Mouse (Mus musculus): ENCODE data around the gene Slc25a48. TPM values are rescaled to one million over a fixed set of nuclear protein-coding genes. Genes with fewer than 3 reads are reported as not detected.
A peak's percentile ranks its signal among the peaks of the same experiment; 100 is the strongest.

The Slc25a48 gene
- polyA plus RNA-seq (2014; fragmentation: Nextera tagmentation; extraction: Ambion mirVana) = not detected in 2 replicates

GRCm38 (mm10) chr13:56438211-56439075 is at the start of gene Slc25a48:
Gene Slc25a48 (plus strand): TSS chr13:56438355.
- DNase-seq (ENCODE audit: low spot score) (peak; percentile 65), ATAC-seq (replicated peaks; ENCODE audit: low FRiP score) (no peak)
- H3K27me3 ChIP-seq (ENCODE audit: control insufficient read depth, insufficient read depth, low read length) = peaks cover 39% of the 10 kb centered on the region
- H3K36me3 ChIP-seq (ENCODE audit: control insufficient read depth, insufficient read depth, low read length) = no peaks in the 10 kb centered on the region
- 7% methylated on average over 51 of the region's 51 CpGs for WGBS
- H3K9ac ChIP-seq (ENCODE audit: low read length) = no peak within 1 kb of the TSS; the same call in 1 of the 2 replicates
- peaks cover 9% of the 10 kb centered on the region; the same call in 1 of the 2 replicates for H3K4me1 ChIP-seq (replicated peaks; ENCODE audit: control insufficient read depth, insufficient read depth, low read length)
- H3K4me2 ChIP-seq (ENCODE audit: low read depth, low read length, severe bottlenecking) = peak within 1 kb of the TSS; percentile 50
- H3K27ac ChIP-seq (ENCODE audit: low read depth, low read length) = no peak within 1 kb of the TSS
- peak within 1 kb of the TSS; percentile 24 for H3K4me3 ChIP-seq (ENCODE audit: low read depth, low read length)
- H3K9me3 ChIP-seq (ENCODE audit: control insufficient read depth, low read length) = no peaks in the 10 kb centered on the region

DNA sequence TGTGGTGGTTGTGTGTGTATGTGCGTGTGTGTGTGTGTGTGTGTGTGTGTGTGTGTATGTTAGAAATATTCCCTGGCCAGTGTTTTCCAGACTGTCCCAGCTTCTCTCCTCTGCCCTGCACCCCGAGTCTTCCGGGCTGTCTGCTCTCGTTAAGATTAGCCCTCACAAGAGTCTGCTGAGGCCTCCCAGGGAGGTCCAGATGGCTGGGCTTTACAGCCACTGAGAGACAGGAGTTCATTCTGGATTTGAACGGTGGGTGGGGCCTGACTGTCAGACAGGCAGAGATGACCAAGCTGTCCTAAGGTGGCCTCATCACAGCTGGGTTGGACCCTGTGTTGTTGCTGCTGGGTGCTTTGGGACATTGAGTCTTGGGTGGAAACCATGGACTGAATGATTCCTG is 40.6 kb upstream of the Slc25a48 start:
- Histone ChIP-seq H3K4me3 (ENCODE audit: low read depth, low read length) (no peak overlapping the region), H3K4me1 (replicated peaks; ENCODE audit: control insufficient read depth, insufficient read depth, low read length) (0 out of 2 replicates have a peak, but pooled peaks cover 2% of the 10 kb centered on the region), H3K9ac (ENCODE audit: low read length) (no peak overlapping the region), H3K36me3 (ENCODE audit: control insufficient read depth, insufficient read depth, low read length) (no peaks in the 10 kb centered on the region), H3K9me3 (ENCODE audit: control insufficient read depth, low read length) (no peaks in the 10 kb centered on the region), H3K27me3 (ENCODE audit: control insufficient read depth, insufficient read depth, low read length) (no peaks in the 10 kb centered on the region), H3K4me2 (ENCODE audit: low read depth, low read length, severe bottlenecking) (no peak overlapping the region), H3K27ac (ENCODE audit: low read depth, low read length) (no peak overlapping the region)
- 56% methylated on average over 5 of the region's 5 CpGs for WGBS
- DNase-seq (ENCODE audit: low spot score) (no peak), ATAC-seq (replicated peaks; ENCODE audit: low FRiP score) (no peak)

- Histone ChIP-seq H3K4me2 (ENCODE audit: low read depth, low read length, severe bottlenecking) (no peak overlapping the region), H3K9ac (ENCODE audit: low read length) (no peak overlapping the region), H3K4me1 (replicated peaks; ENCODE audit: control insufficient read depth, insufficient read depth, low read length) (0 out of 2 replicates have a peak, but pooled peaks cover 2% of the 10 kb centered on the region), H3K27ac (ENCODE audit: low read depth, low read length) (no peak overlapping the region), H3K36me3 (ENCODE audit: control insufficient read depth, insufficient read depth, low read length) (no peaks in the 10 kb centered on the region), H3K4me3 (ENCODE audit: low read depth, low read length) (no peak overlapping the region), H3K27me3 (ENCODE audit: control insufficient read depth, insufficient read depth, low read length) (no peaks in the 10 kb centered on the region), H3K9me3 (ENCODE audit: control insufficient read depth, low read length) (no peaks in the 10 kb centered on the region)
- DNase-seq (ENCODE audit: low spot score) (no peak), ATAC-seq (replicated peaks; ENCODE audit: low FRiP score) (no peak)
- WGBS = 47% methylated on average over 4 of the region's 4 CpGs
Measured at GRCm38 (mm10) chr13:56401186-56401585, 37.0 kb upstream of the Slc25a48 start.

GRCm38 (mm10) chr13:56403381-56404086 is 34.6 kb upstream of the Slc25a48 start:
- no peak overlapping the region for H3K4me2 ChIP-seq (ENCODE audit: low read depth, low read length, severe bottlenecking)
- no peaks in the 10 kb centered on the region for H3K4me1 ChIP-seq (replicated peaks; ENCODE audit: control insufficient read depth, insufficient read depth, low read length)
- no peaks in the 10 kb centered on the region for H3K9me3 ChIP-seq (ENCODE audit: control insufficient read depth, low read length)
- no peaks in the 10 kb centered on the region for H3K27me3 ChIP-seq (ENCODE audit: control insufficient read depth, insufficient read depth, low read length)
- no peak for DNase-seq (ENCODE audit: low spot score)
- H3K9ac ChIP-seq (ENCODE audit: low read length) = no peak overlapping the region
- 82% methylated on average over 8 of the region's 8 CpGs for WGBS
- no peak overlapping the region for H3K27ac ChIP-seq (ENCODE audit: low read depth, low read length)
- H3K4me3 ChIP-seq (ENCODE audit: low read depth, low read length) = no peak overlapping the region
- no peak for ATAC-seq (replicated peaks; ENCODE audit: low FRiP score)
- H3K36me3 ChIP-seq (ENCODE audit: control insufficient read depth, insufficient read depth, low read length) = no peaks in the 10 kb centered on the region

GRCm38 (mm10) chr13:56404511-56405140 is 33.5 kb upstream of the Slc25a48 start:
- no peak for ATAC-seq (replicated peaks; ENCODE audit: low FRiP score)
- H3K4me3 ChIP-seq (ENCODE audit: low read depth, low read length) = no peak overlapping the region
- DNase-seq (ENCODE audit: low spot score) = no peak
- H3K4me2 ChIP-seq (ENCODE audit: low read depth, low read length, severe bottlenecking) = no peak overlapping the region
- no peaks in the 10 kb centered on the region for H3K4me1 ChIP-seq (replicated peaks; ENCODE audit: control insufficient read depth, insufficient read depth, low read length)
- no peak overlapping the region for H3K27ac ChIP-seq (ENCODE audit: low read depth, low read length)
- 78% methylated on average over 6 of the region's 6 CpGs for WGBS
- no peaks in the 10 kb centered on the region for H3K9me3 ChIP-seq (ENCODE audit: control insufficient read depth, low read length)
- H3K9ac ChIP-seq (ENCODE audit: low read length) = no peak overlapping the region
- no peaks in the 10 kb centered on the region for H3K27me3 ChIP-seq (ENCODE audit: control insufficient read depth, insufficient read depth, low read length)
- no peaks in the 10 kb centered on the region for H3K36me3 ChIP-seq (ENCODE audit: control insufficient read depth, insufficient read depth, low read length)

DNA sequence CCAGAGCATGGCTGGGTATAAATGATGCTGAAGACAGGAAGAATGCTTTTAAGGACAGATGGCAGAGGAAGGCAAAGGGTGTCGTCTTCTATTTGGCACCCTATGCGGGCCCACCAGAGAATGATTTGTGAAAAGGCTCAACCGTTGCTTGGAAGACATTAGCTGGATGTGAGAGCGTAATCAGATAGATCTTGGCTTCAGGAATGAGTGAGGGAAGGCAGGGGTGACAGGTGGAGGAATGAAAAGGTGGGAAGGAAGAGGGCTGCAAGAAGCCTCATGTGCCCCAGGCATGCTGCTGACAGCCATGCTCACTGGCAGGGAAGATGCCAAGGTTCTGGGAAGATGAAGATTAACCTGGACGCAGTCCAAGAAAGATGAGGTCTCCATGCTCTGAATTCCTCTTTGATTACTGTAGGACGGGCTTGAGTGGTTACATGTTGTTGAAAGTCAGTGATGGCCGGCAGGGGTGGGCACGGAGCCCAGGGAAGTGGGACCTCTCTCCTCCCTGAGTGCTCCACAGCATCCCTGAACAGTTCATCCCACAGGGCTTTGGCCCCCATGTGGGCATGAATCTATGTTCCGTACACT is 25.8 kb upstream of the Slc25a48 start:
- H3K27me3 ChIP-seq (ENCODE audit: control insufficient read depth, insufficient read depth, low read length) = no peaks in the 10 kb centered on the region
- H3K4me3 ChIP-seq (ENCODE audit: low read depth, low read length) = no peak overlapping the region
- DNase-seq (ENCODE audit: low spot score) = no peak
- WGBS = 91% methylated on average over 9 of the region's 9 CpGs
- ATAC-seq (replicated peaks; ENCODE audit: low FRiP score) = no peak
- no peaks in the 10 kb centered on the region for H3K4me1 ChIP-seq (replicated peaks; ENCODE audit: control insufficient read depth, insufficient read depth, low read length)
- no peaks in the 10 kb centered on the region for H3K36me3 ChIP-seq (ENCODE audit: control insufficient read depth, insufficient read depth, low read length)
- no peaks in the 10 kb centered on the region for H3K9me3 ChIP-seq (ENCODE audit: control insufficient read depth, low read length)
- no peak overlapping the region for H3K4me2 ChIP-seq (ENCODE audit: low read depth, low read length, severe bottlenecking)
- H3K27ac ChIP-seq (ENCODE audit: low read depth, low read length) = no peak overlapping the region
- H3K9ac ChIP-seq (ENCODE audit: low read length) = no peak overlapping the region

DNA sequence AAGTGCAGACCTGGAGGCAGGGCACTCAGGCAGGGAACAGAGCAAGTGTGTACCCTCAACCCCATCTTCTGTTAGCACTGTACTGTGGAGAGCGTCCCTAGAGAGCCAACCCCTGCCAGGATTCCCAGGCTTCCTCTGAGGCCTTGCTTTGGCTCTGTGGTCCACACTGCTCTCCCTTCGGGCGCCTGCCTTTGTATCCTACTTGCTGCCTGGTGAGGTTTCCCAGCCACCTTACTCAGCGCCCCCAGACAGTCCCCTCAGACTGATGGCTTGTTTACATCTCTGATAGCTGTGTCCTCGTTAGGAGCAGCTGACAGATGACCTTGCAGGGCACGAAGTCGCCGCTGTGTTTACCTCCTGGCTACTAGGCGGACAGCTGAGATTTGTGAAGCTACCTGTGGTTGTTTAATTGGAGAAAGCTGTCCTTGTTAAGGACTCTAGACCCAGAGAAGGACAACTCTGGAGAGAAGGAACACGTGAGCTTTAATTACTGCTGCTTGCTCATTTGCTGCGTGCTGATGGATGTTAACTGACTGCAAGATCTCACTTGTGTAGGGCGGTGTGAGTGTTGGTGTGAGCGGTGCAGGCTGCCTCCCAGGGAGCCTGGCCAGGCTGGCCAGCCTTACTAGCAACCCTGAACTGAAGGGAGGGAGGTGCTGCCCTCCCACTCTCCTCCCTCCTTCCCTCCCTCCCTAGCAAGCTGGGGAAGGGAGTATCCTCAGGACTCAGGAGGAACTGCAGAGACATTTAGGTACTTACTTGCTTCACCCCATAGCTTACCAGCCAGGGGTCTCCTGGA is 19.3 kb upstream of the Slc25a48 start:
- no peaks in the 10 kb centered on the region for H3K4me1 ChIP-seq (replicated peaks; ENCODE audit: control insufficient read depth, insufficient read depth, low read length)
- H3K4me3 ChIP-seq (ENCODE audit: low read depth, low read length) = no peak overlapping the region
- H3K36me3 ChIP-seq (ENCODE audit: control insufficient read depth, insufficient read depth, low read length) = no peaks in the 10 kb centered on the region
- H3K9ac ChIP-seq (ENCODE audit: low read length) = no peak overlapping the region
- ATAC-seq (replicated peaks; ENCODE audit: low FRiP score) (no peak), DNase-seq (ENCODE audit: low spot score) (no peak)
- 52% methylated on average over 13 of the region's 13 CpGs for WGBS
- no peak overlapping the region for H3K4me2 ChIP-seq (ENCODE audit: low read depth, low read length, severe bottlenecking)
- H3K27ac ChIP-seq (ENCODE audit: low read depth, low read length) = no peak overlapping the region
- no peaks in the 10 kb centered on the region for H3K9me3 ChIP-seq (ENCODE audit: control insufficient read depth, low read length)
- H3K27me3 ChIP-seq (ENCODE audit: control insufficient read depth, insufficient read depth, low read length) = no peaks in the 10 kb centered on the region

GRCm38 (mm10) chr13:56419538-56419937 is 18.6 kb upstream of the Slc25a48 start:
- Histone ChIP-seq H3K36me3 (ENCODE audit: control insufficient read depth, insufficient read depth, low read length) (no peaks in the 10 kb centered on the region), H3K4me2 (ENCODE audit: low read depth, low read length, severe bottlenecking) (no peak overlapping the region), H3K27ac (ENCODE audit: low read depth, low read length) (0 out of 2 replicates have a peak overlapping the region, but pooled peaks have one; percentile 18), H3K9me3 (ENCODE audit: control insufficient read depth, low read length) (no peaks in the 10 kb centered on the region), H3K9ac (ENCODE audit: low read length) (no peak overlapping the region), H3K4me1 (replicated peaks; ENCODE audit: control insufficient read depth, insufficient read depth, low read length) (no peaks in the 10 kb centered on the region), H3K27me3 (ENCODE audit: control insufficient read depth, insufficient read depth, low read length) (no peaks in the 10 kb centered on the region), H3K4me3 (ENCODE audit: low read depth, low read length) (no peak overlapping the region)
- ATAC-seq (replicated peaks; ENCODE audit: low FRiP score) (no peak), DNase-seq (ENCODE audit: low spot score) (no peak)
- WGBS = 76% methylated on average over 6 of the region's 6 CpGs
